Mouse (Mus musculus) spleen, postnatal 36 days (tissue): ENCODE measurements around the gene Tas2r131.
"Not testable (repeated sequence)": the region's sequence is repeated elsewhere in the genome, so short reads cannot be mapped to it uniquely, and the experiment has no call there.

ENCODE experiments used
- DNase-seq, 2 experiments: peaks; one replicate each; pipeline ENCODE4 v3.0.0; 2022; ENCODE audit warnings: low spot score in 2 of 2, mixed read lengths in 1 of 2

The Tas2r131 gene

GRCm38 (mm10) chr6:132957819-132958218 is at the start of gene Tas2r131:
Tas2r131 (minus strand) TSS chr6:132957919.
- no peak for DNase-seq

- no peak for DNase-seq
These were observed 23.1 kb upstream of the Tas2r131 start, which contains the start of gene Tas2r109 for GRCm38 (mm10) chr6:132980865-132981264. Tas2r109 (minus strand) TSS chr6:132980965.

- DNase-seq, result no peak
These were observed 6.9 kb downstream of the Tas2r131 start, which contains the start of gene Tas2r129 for GRCm38 (mm10) chr6:132950802-132951201. Tas2r129 (plus strand) TSS chr6:132951102.

- not testable (repeated sequence) for DNase-seq
These were observed 16.3 kb downstream of the Tas2r131 start for GRCm38 (mm10) chr6:132941376-132941775.

GRCm38 (mm10) chr6:132909351-132909750 is 48.4 kb downstream of the Tas2r131 start, which contains the start of gene Tas2r125:
Tas2r125 (plus strand) TSS chr6:132909651.
- DNase-seq, result no peak
